Mouse (Mus musculus): Measurements from ENCODE around the gene Klhl36. TPM values are rescaled to one million over a fixed set of nuclear protein-coding genes. Genes with fewer than 3 reads are reported as not detected.

Gene Klhl36
- total and polyA plus RNA-seq, 2 experiments, result 5.2 to 11.3 TPM

GRCm38 (mm10) chr8:119914161-119914560 is 52.1 kb downstream of the Klhl36 start:
- no peaks in the 10 kb centered on the region for H3K27me3 ChIP-seq (ENCODE audit: control insufficient read depth, insufficient read depth, low read length)
- peak overlapping the region; percentile 80 for H3K27ac ChIP-seq (replicated peaks; ENCODE audit: insufficient read depth, low read depth, low read length)
- 10% methylated on average over 2 of the region's 2 CpGs for WGBS
- H3K79me2 ChIP-seq (ENCODE audit: control insufficient read depth, insufficient read depth, low read length), result peaks cover 51% of the 10 kb centered on the region
- DNase-seq (ENCODE audit: extremely low read depth, low read depth, low spot score), result peak; percentile 90
- no peaks in the 10 kb centered on the region for H3K36me3 ChIP-seq (ENCODE audit: control insufficient read depth, insufficient read depth, low read length)
- H3K4me3 ChIP-seq (ENCODE audit: insufficient read depth, low read depth, low read length), result no peak overlapping the region
- TF ChIP-seq CTCF (IDR thresholded peaks at IDR 0.05; ENCODE audit: low read depth, low read length) (no peak), POLR2A (IDR thresholded peaks at IDR 0.05; ENCODE audit: extremely low read depth, insufficient read depth, low read length) (0 out of 2 replicates have a peak, but pooled peaks have one; percentile 33)
- peaks cover 41% of the 10 kb centered on the region for H3K4me1 ChIP-seq (ENCODE audit: control insufficient read depth, insufficient read depth, low read length)
- peak overlapping the region; percentile 41 for H3K9ac ChIP-seq (ENCODE audit: low read depth, low read length)

DNA sequence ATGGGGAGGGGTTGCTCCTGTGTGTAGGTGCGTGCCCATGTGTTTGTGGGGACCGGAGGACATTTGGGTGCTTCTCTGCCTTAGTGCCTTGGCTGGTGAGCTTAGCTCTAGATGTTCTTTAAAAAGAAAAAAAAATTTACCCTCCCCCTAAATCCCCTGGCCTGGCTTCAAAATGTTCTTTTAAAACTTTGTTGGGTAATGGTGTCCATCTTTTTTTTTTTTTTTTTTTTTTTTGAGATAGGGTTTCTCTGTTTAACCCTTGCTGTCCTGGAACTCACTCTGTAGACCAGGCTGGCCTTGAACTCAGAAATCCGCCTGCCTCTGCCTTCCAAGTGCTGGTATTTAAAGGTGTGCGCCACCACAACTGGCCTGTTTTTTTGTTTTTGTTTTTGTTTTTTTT is 53.2 kb downstream of the Klhl36 start:
- peak overlapping the region; percentile 23; the same call in 1 of the 2 replicates for H3K9ac ChIP-seq (ENCODE audit: low read depth, low read length)
- no peaks in the 10 kb centered on the region for H3K36me3 ChIP-seq (ENCODE audit: control insufficient read depth, insufficient read depth, low read length)
- DNase-seq (ENCODE audit: extremely low read depth, low read depth, low spot score), result no peak
- peak overlapping the region; percentile 84 for H3K27ac ChIP-seq (replicated peaks; ENCODE audit: insufficient read depth, low read depth, low read length)
- no peak for TF ChIP-seq POLR2A (IDR thresholded peaks at IDR 0.05; ENCODE audit: extremely low read depth, insufficient read depth, low read length)
- no peak for TF ChIP-seq CTCF (IDR thresholded peaks at IDR 0.05; ENCODE audit: low read depth, low read length)
- no peaks in the 10 kb centered on the region for H3K27me3 ChIP-seq (ENCODE audit: control insufficient read depth, insufficient read depth, low read length)
- H3K4me3 ChIP-seq (ENCODE audit: insufficient read depth, low read depth, low read length), result no peak overlapping the region
- H3K4me1 ChIP-seq (ENCODE audit: control insufficient read depth, insufficient read depth, low read length), result peaks cover 41% of the 10 kb centered on the region
- WGBS, result 52% methylated on average over 4 of the region's 4 CpGs
- H3K79me2 ChIP-seq (ENCODE audit: control insufficient read depth, insufficient read depth, low read length), result peaks cover 59% of the 10 kb centered on the region

GRCm38 (mm10) chr8:119916237-119916892 is 54.3 kb downstream of the Klhl36 start:
- H3K27ac ChIP-seq (replicated peaks; ENCODE audit: insufficient read depth, low read depth, low read length), result peak overlapping the region; percentile 84
- no peak for TF ChIP-seq CTCF (IDR thresholded peaks at IDR 0.05; ENCODE audit: low read depth, low read length)
- no peak for TF ChIP-seq POLR2A (IDR thresholded peaks at IDR 0.05; ENCODE audit: extremely low read depth, insufficient read depth, low read length)
- H3K4me1 ChIP-seq (ENCODE audit: control insufficient read depth, insufficient read depth, low read length), result peaks cover 42% of the 10 kb centered on the region
- 26% methylated on average over 16 of the region's 16 CpGs for WGBS
- DNase-seq (ENCODE audit: extremely low read depth, low read depth, low spot score), result peak; percentile 79
- no peaks in the 10 kb centered on the region for H3K27me3 ChIP-seq (ENCODE audit: control insufficient read depth, insufficient read depth, low read length)
- no peaks in the 10 kb centered on the region for H3K36me3 ChIP-seq (ENCODE audit: control insufficient read depth, insufficient read depth, low read length)
- peak overlapping the region; percentile 49 for H3K9ac ChIP-seq (ENCODE audit: low read depth, low read length)
- H3K79me2 ChIP-seq (ENCODE audit: control insufficient read depth, insufficient read depth, low read length), result peaks cover 62% of the 10 kb centered on the region
- peak overlapping the region; percentile 4; the same call in 1 of the 2 replicates for H3K4me3 ChIP-seq (ENCODE audit: insufficient read depth, low read depth, low read length)

DNA sequence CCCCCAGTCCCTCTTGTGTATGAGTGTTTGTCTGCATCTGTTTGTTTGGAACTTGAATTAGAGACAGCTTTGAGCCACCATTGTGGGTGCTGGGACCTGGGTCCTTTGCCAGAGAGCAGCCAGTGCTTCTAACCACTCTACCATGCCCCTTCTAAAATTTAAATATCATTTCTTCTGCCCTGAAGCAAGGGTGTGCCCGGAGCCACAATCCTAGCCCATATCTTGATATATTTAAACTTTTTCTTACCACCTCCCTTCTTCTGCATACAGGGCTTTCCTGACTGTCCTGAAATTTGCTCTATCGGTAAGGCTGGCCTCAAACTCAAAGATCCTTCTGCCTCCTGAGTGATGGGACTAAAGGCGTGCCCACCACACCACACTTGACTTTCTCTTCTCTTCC is 55.3 kb downstream of the Klhl36 start:
- Histone ChIP-seq H3K27me3 (ENCODE audit: control insufficient read depth, insufficient read depth, low read length) (no peaks in the 10 kb centered on the region), H3K36me3 (ENCODE audit: control insufficient read depth, insufficient read depth, low read length) (no peaks in the 10 kb centered on the region)
- WGBS, result 78% methylated on average over 3 of the region's 3 CpGs

DNA sequence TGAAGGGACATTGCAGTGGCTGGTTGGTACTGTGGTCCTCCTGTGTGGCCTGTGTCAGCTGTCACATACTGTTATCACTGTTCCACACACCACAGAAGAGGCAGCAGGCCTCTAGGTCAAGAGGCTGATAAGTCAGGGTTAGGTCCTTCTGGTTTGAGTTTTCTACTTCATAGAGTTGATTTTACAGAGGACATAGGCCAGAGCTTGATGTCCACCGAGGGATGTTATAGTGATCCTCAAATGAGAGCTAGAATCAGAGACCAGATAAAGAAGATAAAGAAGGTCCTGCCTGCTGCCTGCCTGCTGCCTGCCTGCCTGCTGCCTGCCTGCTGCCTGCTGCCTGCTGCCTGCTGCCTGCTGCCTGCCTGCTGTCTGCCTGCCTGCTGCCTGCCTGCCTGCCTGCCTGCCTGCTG is 56.1 kb downstream of the Klhl36 start:
- peaks cover 44% of the 10 kb centered on the region for H3K4me1 ChIP-seq (ENCODE audit: control insufficient read depth, insufficient read depth, low read length)
- H3K9ac ChIP-seq (ENCODE audit: low read depth, low read length), result peak overlapping the region; percentile 62
- no peak for DNase-seq (ENCODE audit: extremely low read depth, low read depth, low spot score)
- WGBS, result 25% methylated on average over 1 of the region's 1 CpGs
- no peak overlapping the region for H3K4me3 ChIP-seq (ENCODE audit: insufficient read depth, low read depth, low read length)
- TF ChIP-seq CTCF (IDR thresholded peaks at IDR 0.05; ENCODE audit: low read depth, low read length), result no peak
- H3K27me3 ChIP-seq (ENCODE audit: control insufficient read depth, insufficient read depth, low read length), result no peaks in the 10 kb centered on the region
- peaks cover 60% of the 10 kb centered on the region for H3K79me2 ChIP-seq (ENCODE audit: control insufficient read depth, insufficient read depth, low read length)
- H3K27ac ChIP-seq (replicated peaks; ENCODE audit: insufficient read depth, low read depth, low read length), result peak overlapping the region; percentile 37
- H3K36me3 ChIP-seq (ENCODE audit: control insufficient read depth, insufficient read depth, low read length), result no peaks in the 10 kb centered on the region

More for the DNA sequence above, 55.3 kb downstream of the Klhl36 start:
- DNase-seq (ENCODE audit: extremely low read depth, low read depth, low spot score), result no peak
- Histone ChIP-seq H3K4me1 (ENCODE audit: control insufficient read depth, insufficient read depth, low read length) (peaks cover 46% of the 10 kb centered on the region), H3K27ac (replicated peaks; ENCODE audit: insufficient read depth, low read depth, low read length) (peak overlapping the region; percentile 67), H3K79me2 (ENCODE audit: control insufficient read depth, insufficient read depth, low read length) (peaks cover 64% of the 10 kb centered on the region), H3K9ac (ENCODE audit: low read depth, low read length) (no peak overlapping the region), H3K4me3 (ENCODE audit: insufficient read depth, low read depth, low read length) (no peak overlapping the region)
- TF ChIP-seq CTCF (IDR thresholded peaks at IDR 0.05; ENCODE audit: low read depth, low read length), result no peak
- no peak for TF ChIP-seq POLR2A (IDR thresholded peaks at IDR 0.05; ENCODE audit: extremely low read depth, insufficient read depth, low read length)

GRCm38 (mm10) chr8:119923259-119923658 is 61.2 kb downstream of the Klhl36 start:
- Histone ChIP-seq H3K4me1 (ENCODE audit: control insufficient read depth, insufficient read depth, low read length) (peaks cover 36% of the 10 kb centered on the region), H3K9ac (ENCODE audit: low read depth, low read length) (no peak overlapping the region), H3K4me3 (ENCODE audit: insufficient read depth, low read depth, low read length) (no peak overlapping the region), H3K79me2 (ENCODE audit: control insufficient read depth, insufficient read depth, low read length) (peaks cover 69% of the 10 kb centered on the region), H3K27me3 (ENCODE audit: control insufficient read depth, insufficient read depth, low read length) (no peaks in the 10 kb centered on the region), H3K36me3 (ENCODE audit: control insufficient read depth, insufficient read depth, low read length) (no peaks in the 10 kb centered on the region), H3K27ac (replicated peaks; ENCODE audit: insufficient read depth, low read depth, low read length) (no peak overlapping the region)
- DNase-seq (ENCODE audit: extremely low read depth, low read depth, low spot score), result no peak
- 72% methylated on average over 5 of the region's 5 CpGs for WGBS
- TF ChIP-seq CTCF (IDR thresholded peaks at IDR 0.05; ENCODE audit: low read depth, low read length) (no peak), POLR2A (IDR thresholded peaks at IDR 0.05; ENCODE audit: extremely low read depth, insufficient read depth, low read length) (no peak)

Measured in liver, adult 2 months (tissue).